Mouse (Mus musculus) limb, embryonic 15.5 days (tissue): ENCODE data around the gene Psmc1. TPM values are rescaled to one million over a fixed set of nuclear protein-coding genes. Genes with fewer than 3 reads are reported as not detected.

Experiments
- ATAC-seq: fragments of 200-750 bp; cut with Nextera tagmentation; 2 replicates; pipeline ENCODE4 v1.8.0; 2017; ENCODE audit warnings: low read depth, moderate TSS enrichment; ENCODE audit not compliant: insufficient number of reproducible peaks, low FRiP score, low TSS enrichment
- H3K27ac ChIP-seq: fragments of 300-500 bp; sonication (generic); 2 replicates; pipeline ENCODE4 v1.5.1; 2015; ENCODE audit warnings: moderate library complexity, mild to moderate bottlenecking, inconsistent platforms
- H3K27me3 ChIP-seq: fragments of 300-500 bp; sonication (generic); 2 replicates; pipeline ENCODE4 v1.6.1; 2015; ENCODE audit warnings: inconsistent platforms
- H3K36me3 ChIP-seq: fragments of 300-500 bp; sonication (generic); 2 replicates; pipeline ENCODE4 v1.6.1; 2015; ENCODE audit warnings: inconsistent platforms
- H3K4me1 ChIP-seq: fragments of 300-500 bp; sonication (generic); 2 replicates; pipeline ENCODE4 v1.6.1; 2015; ENCODE audit warnings: inconsistent platforms
- H3K4me2 ChIP-seq: fragments of 300-500 bp; sonication (generic); 2 replicates; pipeline ENCODE4 v1.6.1; 2015; ENCODE audit warnings: mild to moderate bottlenecking, inconsistent platforms
- H3K4me3 ChIP-seq: fragments of 300-500 bp; sonication (generic); 2 replicates; pipeline ENCODE4 v1.5.1; 2015; ENCODE audit warnings: mild to moderate bottlenecking, inconsistent platforms
- H3K9ac ChIP-seq: fragments of 300-500 bp; sonication (generic); 2 replicates; pipeline ENCODE4 v1.6.1; 2015; ENCODE audit warnings: inconsistent platforms
- H3K9me3 ChIP-seq: fragments of 300-500 bp; sonication (generic); 2 replicates; pipeline ENCODE4 v1.6.1; 2016; ENCODE audit warnings: inconsistent platforms
- WGBS: fragments of 180-500 bp; shearing (Covaris S2); methylation state at CpG from one replicate; pipeline ENCODE4 v1.1.7; 2015; 5-methylcytosine and 5-hydroxymethylcytosine counted together
- polyA plus RNA-seq: library from polyadenylated mRNA; unstranded; fragments of >200 nt; fragmentation: Nextera tagmentation; extraction: Ambion mirVana; gene quantifications from 2 replicates; pipeline ENCODE4 v1.2.1, GENCODE M21; 2015

The Psmc1 gene
- 233 and 262 TPM in 2 replicates for polyA plus RNA-seq

DNA sequence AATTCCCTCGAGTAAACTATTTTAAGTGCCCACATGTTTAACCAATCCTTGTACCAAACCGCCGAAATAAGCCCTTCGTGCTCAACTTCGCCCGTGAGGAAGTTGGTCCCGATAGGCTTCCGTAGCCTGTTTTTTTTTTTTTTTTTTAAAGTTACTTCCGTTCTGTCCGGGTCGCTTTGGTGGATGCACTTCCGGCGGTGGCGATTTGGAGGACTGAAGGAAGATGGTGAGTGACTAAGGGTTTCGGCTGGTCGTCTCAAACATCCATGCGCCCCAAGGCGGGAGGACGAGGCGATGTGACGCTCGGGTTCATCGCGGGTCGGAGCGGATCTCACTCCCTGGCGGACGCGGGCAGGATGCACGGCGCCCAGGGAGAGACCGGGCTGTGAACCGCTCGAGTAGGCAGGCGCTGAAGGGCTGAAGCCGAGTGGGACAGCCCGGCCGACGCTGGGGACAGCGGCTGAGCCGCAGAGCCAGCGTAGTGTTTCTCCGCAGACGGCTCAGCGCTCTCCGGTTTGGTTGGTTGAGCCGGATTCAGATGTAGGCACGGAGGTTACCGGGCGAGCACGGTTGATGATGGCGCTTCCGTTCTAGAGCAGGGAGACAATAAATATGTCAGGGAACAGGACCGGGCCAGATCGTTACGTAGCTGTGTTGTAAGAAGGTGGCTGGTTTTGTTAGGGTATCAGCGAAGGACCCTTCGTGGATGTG, at the start of gene Psmc1:
Psmc1 (plus strand) TSS at position 169 of the 711 bp plus-strand sequence.
- Histone ChIP-seq H3K4me2 (peak within 1 kb of the TSS; percentile 71), H3K4me1 (peaks cover 17% of the 10 kb centered on the region), H3K4me3 (peak within 1 kb of the TSS; percentile 99), H3K27ac (peak within 1 kb of the TSS; percentile 91), H3K9ac (peak within 1 kb of the TSS; percentile 95), H3K9me3 (no peaks in the 10 kb centered on the region), H3K27me3 (no peaks in the 10 kb centered on the region), H3K36me3 (peaks cover 29% of the 10 kb centered on the region)
- ATAC-seq: peak; percentile 78
- under 1% methylated on average over 58 of the region's 58 CpGs for WGBS

- WGBS: 90% methylated on average over 10 of the region's 10 CpGs
Observed at GRCm38 (mm10) chr12:100061071-100061470, 48.9 kb upstream of the Psmc1 start.

DNA sequence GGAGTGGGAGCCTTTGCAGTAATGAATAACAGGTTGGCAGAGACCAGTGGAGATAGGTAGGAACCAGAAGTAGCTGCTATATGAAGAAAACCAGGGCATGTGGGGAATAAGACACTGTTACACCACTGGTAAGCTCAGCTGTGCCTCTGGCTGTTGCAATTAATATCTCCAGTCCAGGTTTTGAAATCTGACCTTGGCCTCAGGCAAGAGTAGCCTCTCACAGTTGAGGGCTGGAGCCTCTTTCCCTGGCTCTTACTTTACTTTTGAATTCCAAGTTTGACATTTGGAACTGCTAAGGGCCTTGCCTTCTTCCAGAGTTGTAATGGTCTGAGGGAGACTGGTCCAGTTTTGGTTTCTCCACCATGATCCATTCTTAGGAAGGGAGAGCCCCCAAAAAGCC, 48.1 kb upstream of the Psmc1 start:
- H3K4me1 ChIP-seq: no peaks in the 10 kb centered on the region
- no peak for ATAC-seq
- no peaks in the 10 kb centered on the region for H3K27me3 ChIP-seq
- no peaks in the 10 kb centered on the region for H3K36me3 ChIP-seq
- no peak overlapping the region for H3K9ac ChIP-seq
- no peak overlapping the region for H3K4me2 ChIP-seq
- H3K27ac ChIP-seq: no peak overlapping the region
- H3K9me3 ChIP-seq: no peaks in the 10 kb centered on the region
- H3K4me3 ChIP-seq: no peak overlapping the region

More at GRCm38 (mm10) chr12:100061071-100061470, 48.9 kb upstream of the Psmc1 start:
- ATAC-seq: no peak
- Histone ChIP-seq H3K36me3 (no peaks in the 10 kb centered on the region), H3K27ac (no peak overlapping the region), H3K4me3 (no peak overlapping the region), H3K9me3 (no peaks in the 10 kb centered on the region), H3K27me3 (no peaks in the 10 kb centered on the region), H3K4me1 (no peaks in the 10 kb centered on the region), H3K4me2 (no peak overlapping the region), H3K9ac (no peak overlapping the region)

DNA sequence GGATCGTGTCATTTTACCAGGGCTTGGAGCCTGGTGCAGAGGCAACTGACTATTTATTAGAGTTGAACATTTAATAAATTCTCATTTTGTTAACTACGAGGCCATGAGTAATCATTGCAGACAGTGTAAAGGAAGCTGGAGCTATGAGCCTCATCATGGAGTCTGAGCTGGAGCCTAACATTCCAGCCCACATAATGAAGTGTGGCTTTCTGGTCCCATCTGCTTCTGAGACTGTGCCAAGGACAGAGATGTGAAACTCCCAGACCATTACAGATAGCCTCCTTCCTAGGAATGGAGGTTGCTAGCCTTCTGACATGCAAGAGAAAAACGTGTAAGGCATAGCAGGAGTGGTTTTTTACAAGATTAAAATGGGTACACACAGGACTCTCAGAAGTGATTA, 47.4 kb upstream of the Psmc1 start:
- Histone ChIP-seq H3K4me3 (no peak overlapping the region), H3K36me3 (no peaks in the 10 kb centered on the region), H3K4me1 (no peaks in the 10 kb centered on the region), H3K27ac (no peak overlapping the region), H3K4me2 (no peak overlapping the region), H3K9ac (no peak overlapping the region), H3K27me3 (no peaks in the 10 kb centered on the region), H3K9me3 (no peaks in the 10 kb centered on the region)
- 62% methylated on average over 3 of the region's 3 CpGs for WGBS
- ATAC-seq: no peak

DNA sequence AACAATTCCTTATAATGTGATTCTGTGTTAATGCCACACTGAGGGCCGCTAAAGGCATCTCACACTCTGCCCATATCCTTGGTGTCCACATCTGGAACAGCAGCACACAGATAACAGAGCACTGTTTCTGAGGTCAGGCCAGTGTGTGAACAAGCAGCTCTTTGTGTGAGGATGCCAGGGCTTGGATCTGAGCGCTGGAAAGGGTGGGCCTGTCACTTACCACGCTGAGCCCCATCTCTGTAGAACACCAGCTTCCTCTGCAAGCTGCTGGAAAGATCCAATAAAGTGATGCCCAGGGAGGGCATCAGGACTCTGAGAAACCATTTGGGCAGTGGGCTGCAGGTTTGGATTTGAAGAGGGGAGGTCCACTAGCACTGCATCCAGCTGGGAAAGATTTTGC, 44.8 kb upstream of the Psmc1 start:
- no peak overlapping the region for H3K4me3 ChIP-seq
- no peak overlapping the region for H3K27ac ChIP-seq
- H3K4me1 ChIP-seq: no peaks in the 10 kb centered on the region
- ATAC-seq: no peak
- no peak overlapping the region for H3K9ac ChIP-seq
- H3K9me3 ChIP-seq: no peaks in the 10 kb centered on the region
- WGBS: 77% methylated on average over 3 of the region's 3 CpGs
- H3K36me3 ChIP-seq: no peaks in the 10 kb centered on the region
- H3K4me2 ChIP-seq: no peak overlapping the region
- H3K27me3 ChIP-seq: no peaks in the 10 kb centered on the region

- ATAC-seq: no peak
- H3K27me3 ChIP-seq: no peaks in the 10 kb centered on the region
- H3K9me3 ChIP-seq: no peaks in the 10 kb centered on the region
- 70% methylated on average over 5 of the region's 5 CpGs for WGBS
- no peaks in the 10 kb centered on the region for H3K4me1 ChIP-seq
- no peak overlapping the region for H3K4me2 ChIP-seq
- H3K27ac ChIP-seq: no peak overlapping the region
- no peak overlapping the region for H3K4me3 ChIP-seq
- no peak overlapping the region for H3K9ac ChIP-seq
- H3K36me3 ChIP-seq: no peaks in the 10 kb centered on the region
Observed at GRCm38 (mm10) chr12:100067477-100067876, 42.5 kb upstream of the Psmc1 start.

GRCm38 (mm10) chr12:100073201-100073672, 36.7 kb upstream of the Psmc1 start:
- Histone ChIP-seq H3K4me1 (no peaks in the 10 kb centered on the region), H3K27ac (no peak overlapping the region), H3K9ac (no peak overlapping the region), H3K27me3 (no peaks in the 10 kb centered on the region), H3K4me3 (no peak overlapping the region), H3K36me3 (no peaks in the 10 kb centered on the region), H3K4me2 (no peak overlapping the region), H3K9me3 (no peaks in the 10 kb centered on the region)
- ATAC-seq: no peak
- 64% methylated on average over 4 of the region's 4 CpGs for WGBS

- ATAC-seq: no peak
- Histone ChIP-seq H3K27me3 (no peaks in the 10 kb centered on the region), H3K9ac (no peak overlapping the region), H3K27ac (no peak overlapping the region), H3K9me3 (no peaks in the 10 kb centered on the region), H3K4me3 (no peak overlapping the region), H3K4me2 (no peak overlapping the region), H3K36me3 (no peaks in the 10 kb centered on the region), H3K4me1 (no peaks in the 10 kb centered on the region)
- WGBS: 60% methylated on average over 4 of the region's 4 CpGs
Observed at GRCm38 (mm10) chr12:100075715-100076114, 34.2 kb upstream of the Psmc1 start.

- ATAC-seq: no peak
- H3K4me2 ChIP-seq: no peak overlapping the region
- no peaks in the 10 kb centered on the region for H3K4me1 ChIP-seq
- 70% methylated on average over 8 of the region's 8 CpGs for WGBS
- H3K36me3 ChIP-seq: no peaks in the 10 kb centered on the region
- H3K9ac ChIP-seq: no peak overlapping the region
- H3K4me3 ChIP-seq: no peak overlapping the region
- H3K9me3 ChIP-seq: no peaks in the 10 kb centered on the region
- no peaks in the 10 kb centered on the region for H3K27me3 ChIP-seq
- no peak overlapping the region for H3K27ac ChIP-seq
Observed at GRCm38 (mm10) chr12:100079636-100080286, 30.2 kb upstream of the Psmc1 start.

DNA sequence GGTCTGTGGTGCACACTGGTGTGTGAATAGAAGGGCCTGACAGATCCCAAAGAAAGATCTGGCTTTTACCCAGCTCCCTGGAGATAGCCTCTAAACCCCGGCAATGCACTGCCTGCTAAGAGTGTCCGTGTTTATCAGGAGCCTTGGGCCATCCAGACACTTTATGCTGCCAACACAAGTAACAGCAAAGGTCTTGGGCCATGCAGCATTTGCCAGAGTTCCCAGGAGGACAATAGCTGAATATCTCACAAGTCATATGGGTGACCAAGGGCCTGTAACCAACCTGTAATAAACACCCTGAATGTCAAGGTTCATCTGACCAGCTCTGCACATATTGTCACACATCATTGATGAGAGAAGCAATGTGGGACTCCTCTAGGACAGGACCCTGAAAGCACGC, 21.9 kb upstream of the Psmc1 start:
- no peak overlapping the region for H3K27ac ChIP-seq
- 86% methylated on average over 3 of the region's 3 CpGs for WGBS
- H3K4me2 ChIP-seq: no peak overlapping the region
- no peak overlapping the region for H3K4me3 ChIP-seq
- H3K9ac ChIP-seq: no peak overlapping the region
- no peaks in the 10 kb centered on the region for H3K9me3 ChIP-seq
- no peaks in the 10 kb centered on the region for H3K27me3 ChIP-seq
- no peak for ATAC-seq
- no peaks in the 10 kb centered on the region for H3K36me3 ChIP-seq
- H3K4me1 ChIP-seq: no peaks in the 10 kb centered on the region

GRCm38 (mm10) chr12:100089265-100089664, 20.7 kb upstream of the Psmc1 start:
- Histone ChIP-seq H3K4me1 (no peaks in the 10 kb centered on the region), H3K36me3 (no peaks in the 10 kb centered on the region), H3K4me2 (no peak overlapping the region), H3K9me3 (no peaks in the 10 kb centered on the region), H3K4me3 (no peak overlapping the region), H3K27me3 (no peaks in the 10 kb centered on the region), H3K27ac (no peak overlapping the region), H3K9ac (no peak overlapping the region)
- WGBS: 85% methylated on average over 5 of the region's 5 CpGs
- ATAC-seq: no peak

DNA sequence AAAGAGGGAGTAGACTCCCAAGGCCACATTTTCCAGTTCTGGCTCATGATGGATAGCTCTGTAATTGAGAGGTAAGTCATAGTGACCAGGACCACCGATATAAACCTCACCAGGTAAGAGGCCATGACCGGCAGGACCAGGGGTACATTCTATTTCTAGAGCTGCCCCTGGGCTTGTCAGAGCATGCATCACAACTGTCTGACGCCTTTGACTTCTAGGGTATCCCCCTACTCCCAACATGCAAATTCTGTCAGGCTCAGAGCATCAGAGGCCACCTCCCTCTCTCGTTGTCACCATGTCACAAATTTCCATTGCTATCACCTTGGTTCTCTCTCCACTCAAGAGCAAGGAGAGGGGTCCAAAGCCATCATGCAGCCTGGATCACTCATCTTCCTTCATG, 19.2 kb upstream of the Psmc1 start:
- ATAC-seq: no peak
- no peak overlapping the region for H3K27ac ChIP-seq
- H3K4me3 ChIP-seq: no peak overlapping the region
- no peaks in the 10 kb centered on the region for H3K36me3 ChIP-seq
- 73% methylated on average over 4 of the region's 4 CpGs for WGBS
- no peaks in the 10 kb centered on the region for H3K27me3 ChIP-seq
- no peak overlapping the region for H3K9ac ChIP-seq
- no peak overlapping the region for H3K4me2 ChIP-seq
- H3K4me1 ChIP-seq: no peaks in the 10 kb centered on the region
- H3K9me3 ChIP-seq: no peaks in the 10 kb centered on the region
